Comparison of ENCODE assay signal across 8 mouse cellular contexts in the genomic region with DNA sequence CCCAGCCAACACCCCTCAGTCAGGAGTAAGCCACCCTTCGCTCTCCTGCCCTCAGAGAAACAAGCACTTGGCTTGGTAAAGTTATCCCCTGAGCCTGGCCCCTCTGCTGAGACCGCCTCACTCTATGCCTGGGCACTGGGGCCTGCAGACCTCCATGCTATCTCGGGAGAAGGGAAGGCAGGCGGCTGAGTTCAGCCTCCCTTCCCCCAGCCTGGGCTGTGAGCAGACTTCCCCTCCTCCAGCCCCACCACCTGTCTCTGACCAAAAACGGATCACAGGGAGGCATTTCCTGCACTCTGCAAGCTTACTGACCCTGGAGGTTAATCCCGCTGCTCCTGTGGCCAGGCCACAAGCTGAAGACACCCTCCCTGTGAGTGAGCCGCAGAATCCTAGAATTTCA.
DNase-seq lines count a peak whose midpoint lies in the region; ATAC-seq and TF ChIP-seq lines count a peak whose summit lies in the region.

No protein-coding gene starts in this region.

- no peak overlapping the region for H3ac ChIP-seq in C2C12 (ENCODE audit: control insufficient read depth, insufficient read length, low read depth)

- H3K9me3 ChIP-seq in forebrain, embryonic 11.5 days (ENCODE audit: control insufficient read depth, low read length) = no peaks in the 10 kb centered on the region
- no peaks in the 10 kb centered on the region for H3K9me3 ChIP-seq in forebrain, embryonic 15.5 days
- H3K9me3 ChIP-seq in embryonic facial prominence, embryonic 14.5 days (ENCODE audit: control insufficient read depth, low read length) = no peaks in the 10 kb centered on the region
- no peaks in the 10 kb centered on the region for H3K9me3 ChIP-seq in liver, embryonic 12.5 days (replicated peaks)

- no peak overlapping the region for H3K4me2 ChIP-seq in forebrain, embryonic 11.5 days (ENCODE audit: low read depth, low read length, severe bottlenecking)
- H3K4me2 ChIP-seq in forebrain, embryonic 15.5 days (replicated peaks) = no peak overlapping the region
- no peak overlapping the region for H3K4me2 ChIP-seq in embryonic facial prominence, embryonic 14.5 days (ENCODE audit: low read depth, low read length)
- H3K4me2 ChIP-seq in liver, embryonic 12.5 days = no peak overlapping the region

- H3K4me1 ChIP-seq in forebrain, embryonic 11.5 days (replicated peaks; ENCODE audit: control insufficient read depth, insufficient read depth, low read length) = peaks cover 11% of the 10 kb centered on the region; the same call in 1 of the 2 replicates
- peaks cover 23% of the 10 kb centered on the region for H3K4me1 ChIP-seq in forebrain, embryonic 15.5 days
- H3K4me1 ChIP-seq in embryonic facial prominence, embryonic 14.5 days (ENCODE audit: control insufficient read depth, insufficient read depth, low read length) = peaks cover 26% of the 10 kb centered on the region
- peaks cover 16% of the 10 kb centered on the region for H3K4me1 ChIP-seq in liver, embryonic 12.5 days

- no peak overlapping the region for H3K9ac ChIP-seq in forebrain, embryonic 11.5 days (ENCODE audit: low read length)
- no peak overlapping the region for H3K9ac ChIP-seq in forebrain, embryonic 15.5 days (replicated peaks)
- H3K9ac ChIP-seq in embryonic facial prominence, embryonic 14.5 days (ENCODE audit: low read depth, low read length) = no peak overlapping the region
- H3K9ac ChIP-seq in liver, embryonic 12.5 days = no peak overlapping the region

- peak; percentile 44; the same call in 1 of the 2 replicates for ATAC-seq in forebrain, embryonic 11.5 days (replicated peaks; ENCODE audit: low FRiP score)
- no peak for ATAC-seq in forebrain, embryonic 15.5 days (replicated peaks)
- peak; percentile 58; the same call in 1 of the 2 replicates for ATAC-seq in embryonic facial prominence, embryonic 14.5 days (ENCODE audit: low read depth)
- peak; percentile 57; the same call in 1 of the 2 replicates for ATAC-seq in liver, embryonic 12.5 days

- H3K27ac ChIP-seq in forebrain, embryonic 11.5 days (ENCODE audit: low read depth, low read length) = no peak overlapping the region
- H3K27ac ChIP-seq in forebrain, embryonic 15.5 days (replicated peaks) = no peak overlapping the region
- peak overlapping the region; percentile 35; the same call in 1 of the 2 replicates for H3K27ac ChIP-seq in embryonic facial prominence, embryonic 14.5 days (replicated peaks; ENCODE audit: low read depth, low read length)
- H3K27ac ChIP-seq in liver, embryonic 12.5 days = 0 out of 2 replicates have a peak overlapping the region, but pooled peaks have one; percentile 3

- H3K79me2 ChIP-seq in C2C12 (ENCODE audit: control insufficient read depth, insufficient read depth) = no peaks in the 10 kb centered on the region

- no peaks in the 10 kb centered on the region for H3K27me3 ChIP-seq in forebrain, embryonic 11.5 days (ENCODE audit: control insufficient read depth, insufficient read depth, low read length)
- H3K27me3 ChIP-seq in forebrain, embryonic 15.5 days = no peaks in the 10 kb centered on the region
- no peaks in the 10 kb centered on the region for H3K27me3 ChIP-seq in C2C12 (ENCODE audit: control insufficient read depth, insufficient read depth, insufficient read length)
- H3K27me3 ChIP-seq in embryonic facial prominence, embryonic 14.5 days (replicated peaks; ENCODE audit: control insufficient read depth, insufficient read depth, low read length) = no peaks in the 10 kb centered on the region
- no peaks in the 10 kb centered on the region for H3K27me3 ChIP-seq in liver, embryonic 12.5 days (replicated peaks)

- TF ChIP-seq CTCF in C2C12 (IDR thresholded peaks at IDR 0.05; ENCODE audit: control insufficient read depth, insufficient read depth, insufficient read length) = no peak

- no peaks in the 10 kb centered on the region for H3K36me3 ChIP-seq in forebrain, embryonic 11.5 days (ENCODE audit: control insufficient read depth, insufficient read depth, low read length)
- no peaks in the 10 kb centered on the region for H3K36me3 ChIP-seq in forebrain, embryonic 15.5 days
- no peaks in the 10 kb centered on the region for H3K36me3 ChIP-seq in C2C12 (ENCODE audit: control insufficient read depth, insufficient read depth)
- H3K36me3 ChIP-seq in embryonic facial prominence, embryonic 14.5 days (ENCODE audit: control insufficient read depth, insufficient read depth, low read length) = no peaks in the 10 kb centered on the region; the same call in 1 of the 2 replicates
- H3K36me3 ChIP-seq in liver, embryonic 12.5 days = no peaks in the 10 kb centered on the region

- no peak for DNase-seq in forebrain, embryonic 11.5 days (ENCODE audit: low spot score)
- DNase-seq in embryonic facial prominence, embryonic 14.5 days (ENCODE audit: low spot score) = peak; percentile 77
- DNase-seq in layer of hippocampus, adult 18-20 months (ENCODE audit: low spot score in 2 of 2) = no peak
- no peak for DNase-seq in spleen, postnatal 36 days (ENCODE audit: low spot score in 2 of 2)
- no peak for DNase-seq in testis, postnatal 10 days (ENCODE audit: low spot score)

- 15% methylated on average over 7 of the region's 7 CpGs for WGBS in forebrain, embryonic 11.5 days
- WGBS in forebrain, embryonic 15.5 days = 37% methylated on average over 7 of the region's 7 CpGs
- 22% methylated on average over 6 of the region's 7 CpGs for whole genome bisulfite sequencing in embryonic facial prominence, embryonic 14.5 days
- 19% methylated on average over 7 of the region's 7 CpGs for WGBS in liver, embryonic 12.5 days (ENCODE audit: insufficient replicate concordance)

- H3K79me3 ChIP-seq in C2C12 (ENCODE audit: low read depth) = no peaks in the 10 kb centered on the region

- no peak overlapping the region for H3K4me3 ChIP-seq in forebrain, embryonic 11.5 days (ENCODE audit: low read depth, low read length)
- no peak overlapping the region for H3K4me3 ChIP-seq in forebrain, embryonic 15.5 days
- H3K4me3 ChIP-seq in C2C12 (ENCODE audit: insufficient read depth, poor library complexity, severe bottlenecking) = no peak overlapping the region
- no peak overlapping the region for H3K4me3 ChIP-seq in embryonic facial prominence, embryonic 14.5 days (ENCODE audit: low read depth, low read length)
- H3K4me3 ChIP-seq in liver, embryonic 12.5 days = no peak overlapping the region

TF ChIP-seq in C2C12, 6 proteins besides CTCF, POLR2A, EP300 and RAD21:
- TF ChIP-seq MYOD1 (IDR thresholded peaks at IDR 0.05; ENCODE audit: control insufficient read depth, insufficient read length, low read depth) = peak; percentile 95
- TF ChIP-seq MYOG (IDR thresholded peaks at IDR 0.05; ENCODE audit: control insufficient read depth, extremely low read depth, insufficient read length) = no peak

Comparison
In these comparisons a context has a peak if more than half of its experiments do, and no peak if none do; other contexts are left out.
1. H3K27ac ChIP-seq: peak in embryonic facial prominence, embryonic 14.5 days (single experiment) and liver, embryonic 12.5 days (single experiment); none in forebrain, embryonic 11.5 days (single experiment) and forebrain, embryonic 15.5 days (single experiment).